Mouse (Mus musculus) G1E (cell line): Measurements from ENCODE around the gene Myh10. TPM values are rescaled to one million over a fixed set of nuclear protein-coding genes. Genes with fewer than 3 reads are reported as not detected.

Experiments
- ATAC-seq: 2 replicates; pipeline ENCODE4 v1.8.0; 2016; ENCODE audit warnings: mild to moderate bottlenecking; ENCODE audit not compliant: insufficient number of reproducible peaks, poor library complexity, low FRiP score, severe bottlenecking; ENCODE audit errors: extremely low read depth
- DNase-seq: peaks from one replicate; pipeline ENCODE4 v3.0.0; 2012; ENCODE audit warnings: low spot score
- H3K27me3 ChIP-seq: 2 replicates; pipeline ENCODE4 v1.6.1; 2012; ENCODE audit warnings: mild to moderate bottlenecking, low read length, inconsistent platforms; ENCODE audit not compliant: insufficient read depth
- H3K36me3 ChIP-seq: replicated peaks from 2 replicates; pipeline ENCODE3; 2012; ENCODE audit warnings: mild to moderate bottlenecking, inconsistent platforms
- H3K4me1 ChIP-seq: 2 replicates; pipeline ENCODE4 v1.6.1; 2012; ENCODE audit warnings: low read depth, low read length, inconsistent platforms, mixed read lengths; ENCODE audit not compliant: insufficient read depth
- H3K4me3 ChIP-seq: 2 replicates; pipeline ENCODE4 v1.5.1; 2012; ENCODE audit warnings: low read depth, mild to moderate bottlenecking, inconsistent platforms, low read length, moderate library complexity, mixed read lengths
- H3K9me3 ChIP-seq: replicated peaks from 2 replicates; pipeline ENCODE4 v1.6.1; 2012; ENCODE audit warnings: inconsistent platforms
- CTCF ChIP-seq: IDR thresholded peaks from 2 replicates; pipeline ENCODE4 v1.5.1; 2012; ENCODE audit warnings: low read depth, low read length, inconsistent platforms, mixed read lengths
- GATA1 ChIP-seq: IDR thresholded peaks from 2 replicates; pipeline ENCODE4 v1.6.1; 2012; ENCODE audit warnings: borderline replicate concordance, low read length, inconsistent platforms, mixed read lengths
- GATA2 ChIP-seq: IDR thresholded peaks from 2 replicates; pipeline ENCODE4 v1.6.1; 2012; ENCODE audit warnings: low read depth, low read length, inconsistent platforms, borderline replicate concordance
- POLR2AphosphoS5 ChIP-seq: IDR thresholded peaks from 2 replicates; pipeline ENCODE4 v1.6.1; 2012; ENCODE audit warnings: low read depth, low read length, inconsistent platforms; ENCODE audit not compliant: insufficient replicate concordance
- TAL1 ChIP-seq: conservative IDR thresholded peaks from 2 replicates; pipeline ENCODE4 v1.6.1; 2012; ENCODE audit warnings: low read depth, low read length, inconsistent platforms, mixed read lengths
- polyA plus RNA-seq: library from polyadenylated mRNA; stranded (reverse); fragments of >175 nt; gene quantifications from 2 replicates; pipeline ENCODE4 v1.2.3, GENCODE M21; 2012
- total RNA-seq, 2 experiments: library from RNA; stranded (forward) in 1 of 2; stranded (reverse) in 1 of 2; fragments of 200-1000 nt in 1 of 2; fragments of >200 nt in 1 of 2; fragmentation: Nextera tagmentation in 1 of 2; gene quantifications; 2 replicates each; pipeline ENCODE4 v1.2.3; 2014 to 2017

The Myh10 gene
- total and polyA plus RNA-seq, 3 experiments = 0.03 to 4.9 (median 0.49) TPM

- no peak overlapping the region for H3K4me3 ChIP-seq
- ATAC-seq (no peak), DNase-seq (no peak)
- peaks cover 2% of the 10 kb centered on the region; the same call in 1 of the 2 replicates for H3K27me3 ChIP-seq
- H3K9me3 ChIP-seq = no peaks in the 10 kb centered on the region
- no peaks in the 10 kb centered on the region for H3K4me1 ChIP-seq
- no peak for TF ChIP-seq POLR2AphosphoS5
- TF ChIP-seq TAL1 = no peak
- no peak for TF ChIP-seq GATA2
- no peak for TF ChIP-seq GATA1
- H3K36me3 ChIP-seq = no peaks in the 10 kb centered on the region
These were observed 62.9 kb downstream of the Myh10 start for GRCm38 (mm10) chr11:68754283-68754682.

GRCm38 (mm10) chr11:68756456-68757348 lies 65.3 kb downstream of the Myh10 start:
- Histone ChIP-seq H3K4me1 (no peaks in the 10 kb centered on the region), H3K9me3 (no peaks in the 10 kb centered on the region), H3K4me3 (no peak overlapping the region), H3K27me3 (0 out of 2 replicates have a peak, but pooled peaks cover 2% of the 10 kb centered on the region), H3K36me3 (no peaks in the 10 kb centered on the region)
- no peak for TF ChIP-seq GATA1
- no peak for TF ChIP-seq TAL1
- TF ChIP-seq POLR2AphosphoS5 = no peak
- no peak for TF ChIP-seq CTCF
- TF ChIP-seq GATA2 = no peak
- DNase-seq (no peak), ATAC-seq (no peak)

- ATAC-seq = no peak
These were observed 68.3 kb downstream of the Myh10 start for GRCm38 (mm10) chr11:68759691-68760090.

GRCm38 (mm10) chr11:68761155-68761554 lies 69.8 kb downstream of the Myh10 start:
- no peak for TF ChIP-seq CTCF
- TF ChIP-seq TAL1 = no peak
- no peak for TF ChIP-seq GATA1
- TF ChIP-seq POLR2AphosphoS5 = no peak
- TF ChIP-seq GATA2 = no peak
- Histone ChIP-seq H3K36me3 (no peaks in the 10 kb centered on the region), H3K9me3 (no peaks in the 10 kb centered on the region), H3K4me1 (no peaks in the 10 kb centered on the region), H3K4me3 (no peak overlapping the region), H3K27me3 (0 out of 2 replicates have a peak, but pooled peaks cover 2% of the 10 kb centered on the region)
- no peak for DNase-seq
- no peak for ATAC-seq

More at GRCm38 (mm10) chr11:68759691-68760090, 68.3 kb downstream of the Myh10 start:
- no peaks in the 10 kb centered on the region for H3K4me1 ChIP-seq
- H3K36me3 ChIP-seq = no peaks in the 10 kb centered on the region
- TF ChIP-seq POLR2AphosphoS5 = no peak
- TF ChIP-seq GATA2 = no peak
- no peak for TF ChIP-seq TAL1
- TF ChIP-seq GATA1 = no peak
- no peak for TF ChIP-seq CTCF
- H3K27me3 ChIP-seq = 0 out of 2 replicates have a peak, but pooled peaks cover 2% of the 10 kb centered on the region
- H3K9me3 ChIP-seq = no peaks in the 10 kb centered on the region
- DNase-seq = no peak
- no peak overlapping the region for H3K4me3 ChIP-seq

- Histone ChIP-seq H3K36me3 (no peaks in the 10 kb centered on the region), H3K4me1 (no peaks in the 10 kb centered on the region), H3K4me3 (no peak overlapping the region), H3K9me3 (no peaks in the 10 kb centered on the region), H3K27me3 (0 out of 2 replicates have a peak, but pooled peaks cover 2% of the 10 kb centered on the region)
- ATAC-seq = no peak
- TF ChIP-seq GATA2 (no peak), GATA1 (no peak), CTCF (no peak), POLR2AphosphoS5 (no peak), TAL1 (no peak)
- no peak for DNase-seq
These were observed 70.3 kb downstream of the Myh10 start for GRCm38 (mm10) chr11:68761664-68762063.

- Histone ChIP-seq H3K9me3 (no peaks in the 10 kb centered on the region), H3K36me3 (no peaks in the 10 kb centered on the region), H3K4me1 (no peaks in the 10 kb centered on the region), H3K27me3 (peaks cover 6% of the 10 kb centered on the region; the same call in 1 of the 2 replicates), H3K4me3 (no peak overlapping the region)
- DNase-seq = no peak
- ATAC-seq = no peak
- no peak for TF ChIP-seq GATA1
- TF ChIP-seq CTCF = no peak
- TF ChIP-seq TAL1 = no peak
- TF ChIP-seq POLR2AphosphoS5 = no peak
- TF ChIP-seq GATA2 = no peak
These were observed 73.3 kb downstream of the Myh10 start for GRCm38 (mm10) chr11:68764622-68765021.
